Mouse (Mus musculus) cerebellum, adult 2 months (tissue): ENCODE data around the gene Vmn1r1.

ENCODE experiments used
- CTCF ChIP-seq: fragments of 200-500 bp; IDR thresholded peaks from 2 replicates; pipeline ENCODE4 v1.5.1; 2011; ENCODE audit warnings: low read depth, mild to moderate bottlenecking, control low read depth, low read length, moderate library complexity, borderline replicate concordance; ENCODE audit not compliant: insufficient read depth
- POLR2A ChIP-seq: fragments of 200-500 bp; IDR thresholded peaks from 2 replicates; pipeline ENCODE4 v1.6.1; 2011; ENCODE audit warnings: low read length, control low read depth, borderline replicate concordance; ENCODE audit not compliant: insufficient read depth

DNA sequence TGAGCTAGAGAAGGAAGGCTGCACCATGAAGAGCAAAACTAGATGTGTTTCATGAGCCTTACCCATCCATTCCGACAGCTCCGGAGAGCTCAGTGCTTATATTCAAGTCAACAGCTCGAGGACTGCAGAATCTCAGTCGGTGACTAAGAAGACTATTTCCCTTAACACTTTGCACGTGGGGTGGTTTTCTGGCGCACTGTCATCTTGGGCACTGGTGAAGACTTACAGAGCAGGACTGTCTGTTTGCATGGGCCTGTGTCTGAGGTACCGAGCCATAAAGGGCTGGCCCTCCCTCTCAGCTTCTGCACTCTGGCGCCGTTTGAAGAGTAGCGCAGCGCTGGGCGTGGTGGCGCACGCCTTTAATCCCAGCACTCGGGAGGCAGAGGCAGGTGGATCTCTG lies 51.9 kb downstream of the Vmn1r1 start:
- TF ChIP-seq POLR2A = no peak
- TF ChIP-seq CTCF = no peak
